Mouse (Mus musculus) CH12.LX (cell line): Measurements from ENCODE around the gene Zfp984. TPM values are rescaled to one million over a fixed set of nuclear protein-coding genes. Genes with fewer than 3 reads are reported as not detected.
"Not testable (repeated sequence)": the region's sequence is repeated elsewhere in the genome, so short reads cannot be mapped to it uniquely, and the experiment has no call there.

Experiments used
- DNase-seq: peaks from one replicate; pipeline ENCODE4 v3.0.0-alpha.2; 2013; ENCODE audit errors: extremely low read depth
- H3K27ac ChIP-seq: 2 replicates; pipeline ENCODE4 v1.5.1; 2012; ENCODE audit warnings: low read depth, mild to moderate bottlenecking, control low read depth, moderate library complexity; ENCODE audit not compliant: insufficient read depth
- H3K27me3 ChIP-seq: replicated peaks from 2 replicates; pipeline ENCODE3; 2012; ENCODE audit warnings: inconsistent platforms
- H3K36me3 ChIP-seq, 2 experiments: replicated peaks in 1 of 2; 2 replicates each; pipeline versions ENCODE3 to v1.6.1; 2012; ENCODE audit warnings: inconsistent platforms in 1 of 2, low read length in 1 of 2, mild to moderate bottlenecking in 1 of 2, mixed read lengths in 1 of 2, moderate library complexity in 1 of 2; ENCODE audit not compliant: control insufficient read depth in 1 of 2, insufficient read depth in 1 of 2
- H3K4me1 ChIP-seq, 2 experiments: 2 replicates each; pipeline ENCODE4 v1.6.1; 2012; ENCODE audit warnings: inconsistent platforms in 1 of 2, moderate library complexity in 1 of 2; ENCODE audit not compliant: insufficient read depth in 2 of 2, control insufficient read depth in 1 of 2
- H3K4me2 ChIP-seq: 2 replicates; pipeline ENCODE4 v1.6.1; 2012; ENCODE audit warnings: low read depth, mild to moderate bottlenecking, control low read depth; ENCODE audit not compliant: poor library complexity, insufficient read depth, severe bottlenecking
- H3K4me3 ChIP-seq, 3 experiments: fragments of 150-350 bp in 1 of 3; sonication (generic) in 1 of 3; replicated peaks in 1 of 3; 2 replicates each; pipeline versions ENCODE3 to v1.5.1; 2011 to 2012; ENCODE audit warnings: low read depth in 2 of 3, low read length in 2 of 3, mild to moderate bottlenecking in 2 of 3, moderate library complexity in 2 of 3, control low read depth in 1 of 3, improper control_type of control experiment in 1 of 3, inconsistent platforms in 1 of 3, mixed read lengths in 1 of 3; ENCODE audit not compliant: poor library complexity in 1 of 3
- H3K79me2 ChIP-seq: replicated peaks from 2 replicates; pipeline ENCODE4 v1.6.1; 2012; ENCODE audit warnings: mild to moderate bottlenecking, moderate library complexity; ENCODE audit not compliant: control insufficient read depth, poor library complexity, insufficient read depth, severe bottlenecking; ENCODE audit errors: extremely low read depth
- H3K9ac ChIP-seq: 2 replicates; pipeline ENCODE4 v1.6.1; 2012; ENCODE audit warnings: low read depth, mild to moderate bottlenecking, control low read depth, moderate library complexity; ENCODE audit not compliant: insufficient read depth
- H3K9me3 ChIP-seq: replicated peaks from 2 replicates; pipeline ENCODE3; 2012; ENCODE audit warnings: low read length, inconsistent platforms, mixed read lengths
- BHLHE40 ChIP-seq: IDR thresholded peaks from 2 replicates; pipeline ENCODE4 v1.6.1; 2011; ENCODE audit warnings: mild to moderate bottlenecking, low read depth, low read length, improper control_type of control experiment
- CTCF ChIP-seq, 2 experiments: IDR thresholded peaks in 1 of 2; conservative IDR thresholded peaks in 1 of 2; 2 replicates each; pipeline ENCODE4 v1.5.1; 2011 to 2012; ENCODE audit warnings: low read depth in 2 of 2, low read length in 2 of 2, improper control_type of control experiment in 1 of 2, inconsistent platforms in 1 of 2, mild to moderate bottlenecking in 1 of 2, moderate library complexity in 1 of 2
- E2F4 ChIP-seq: IDR thresholded peaks from 2 replicates; pipeline ENCODE4 v1.6.1; 2011; ENCODE audit warnings: low read depth, low read length, improper control_type of control experiment; ENCODE audit not compliant: insufficient replicate concordance
- ELF1 ChIP-seq: IDR thresholded peaks from 2 replicates; pipeline ENCODE4 v1.6.1; 2014; ENCODE audit warnings: low read depth, mild to moderate bottlenecking, inconsistent platforms, low read length, improper control_type of control experiment
- JUND ChIP-seq: conservative IDR thresholded peaks from 2 replicates; pipeline ENCODE4 v1.6.1; 2011; ENCODE audit warnings: low read depth, low read length, improper control_type of control experiment
- KAT2A ChIP-seq: IDR thresholded peaks from 2 replicates; pipeline ENCODE4 v1.6.1; 2012; ENCODE audit warnings: low read length, improper control_type of control experiment, inconsistent platforms; ENCODE audit not compliant: insufficient replicate concordance
- MAZ ChIP-seq: IDR thresholded peaks from 2 replicates; pipeline ENCODE4 v1.6.1; 2012; ENCODE audit warnings: low read depth, mild to moderate bottlenecking, inconsistent platforms, low read length, improper control_type of control experiment, moderate library complexity
- POLR2A ChIP-seq: IDR thresholded peaks from 2 replicates; pipeline ENCODE4 v1.6.1; 2011; ENCODE audit warnings: low read depth, mild to moderate bottlenecking, improper control_type of control experiment, low read length
- RAD21 ChIP-seq: IDR thresholded peaks from 2 replicates; pipeline ENCODE4 v1.6.1; 2011; ENCODE audit warnings: low read depth, mild to moderate bottlenecking, low read length, improper control_type of control experiment, moderate library complexity
- SMC3 ChIP-seq: IDR thresholded peaks from 2 replicates; pipeline ENCODE4 v1.6.1; 2011; ENCODE audit warnings: low read depth, low read length, improper control_type of control experiment
- TBP ChIP-seq: conservative IDR thresholded peaks from 2 replicates; pipeline ENCODE4 v1.6.1; 2011; ENCODE audit warnings: low read depth, low read length, improper control_type of control experiment
- UBTF ChIP-seq: IDR thresholded peaks from 2 replicates; pipeline ENCODE4 v1.6.1; 2012; ENCODE audit warnings: low read depth, mild to moderate bottlenecking, inconsistent platforms, low read length, improper control_type of control experiment, moderate library complexity
- ZMIZ1 ChIP-seq: IDR thresholded peaks from 2 replicates; pipeline ENCODE4 v1.6.1; 2012; ENCODE audit warnings: low read depth, mild to moderate bottlenecking, inconsistent platforms, low read length, improper control_type of control experiment
- ZNF384 ChIP-seq: IDR thresholded peaks from 2 replicates; pipeline ENCODE4 v1.6.1; 2012; ENCODE audit warnings: low read depth, low read length, improper control_type of control experiment, inconsistent platforms
- dilution Hi-C: fragments of 300-500 bp; cut with MboI; formaldehyde crosslinking; loops from 2 replicates; pipeline ENCODE4 v1.14.3; 2020; ENCODE audit warnings: low sequenced_read_pairs; ENCODE audit not compliant: extremely low pct_unique_long_range_greater_than_20kb, extremely low pct_ligation_motif_present
- in situ Hi-C: fragments of 300-500 bp; cut with MboI; formaldehyde crosslinking; loops from 3 replicates; pipeline ENCODE4 v1.14.3; 2019; ENCODE audit warnings: low sequenced_read_pairs, low pct_ligation_motif_present, low pct_unique_long_range_greater_than_20kb, mixed read lengths
- polyA plus RNA-seq: library from polyadenylated mRNA; unstranded; fragments of >175 nt; gene quantifications from 2 replicates; pipeline ENCODE4 v1.2.1, GENCODE M21; 2012; ENCODE audit warnings: low read depth; ENCODE audit not compliant: insufficient read length
- total RNA-seq, 2 experiments: library from RNA; depleted of rRNA; stranded (reverse); fragments of 300-350 nt in 1 of 2; fragments of >200 nt in 1 of 2; gene quantifications; 2 replicates each; pipeline ENCODE4 v1.2.3; 2012 to 2014

Gene Zfp984
- total and polyA plus RNA-seq, 3 experiments: 4.5 to 16.0 (median 6.8) TPM

DNA sequence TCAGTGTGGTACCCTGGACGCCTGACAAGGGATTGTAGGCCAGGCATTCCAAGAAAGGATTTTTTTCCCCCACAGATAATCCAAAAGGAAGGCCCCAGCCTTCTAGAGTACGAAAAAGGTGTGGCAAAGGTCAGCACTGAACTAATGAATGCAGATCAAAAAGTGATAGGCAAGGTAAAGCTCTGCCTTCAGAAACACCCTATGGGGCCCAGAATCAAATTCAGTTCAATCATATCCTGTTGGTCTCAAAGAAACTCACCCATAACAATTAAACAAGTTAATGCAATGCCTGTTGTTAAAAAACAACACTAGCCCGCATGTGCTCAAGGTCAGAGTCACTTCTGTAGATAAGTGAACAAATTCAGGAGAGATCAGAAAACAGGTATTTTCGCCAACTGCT lies 14.8 kb upstream of the Zfp984 start:
- no peaks in the 10 kb centered on the region for H3K79me2 ChIP-seq
- DNase-seq: no peak
- peaks cover 23% of the 10 kb centered on the region for H3K9me3 ChIP-seq
- no peak overlapping the region for H3K9ac ChIP-seq
- peaks cover 7 to 41% of the 10 kb centered on the region in 2 experiments for H3K36me3 ChIP-seq
- no peak for TF ChIP-seq MAZ
- TF ChIP-seq ZNF384: no peak
- TF ChIP-seq POLR2A: no peak
- no peak for TF ChIP-seq JUND
- no peak for TF ChIP-seq BHLHE40
- TF ChIP-seq, all 38 proteins: peak for 0
- dilution Hi-C loops (no loop called here), in situ Hi-C loops (no loop called here)
- no peak overlapping the region for H3K4me2 ChIP-seq
- no peak overlapping the region for H3K27ac ChIP-seq
- H3K27me3 ChIP-seq: no peaks in the 10 kb centered on the region
- H3K4me1 ChIP-seq: no peaks in the 10 kb centered on the region
- no peak overlapping the region for H3K4me3 ChIP-seq

DNA sequence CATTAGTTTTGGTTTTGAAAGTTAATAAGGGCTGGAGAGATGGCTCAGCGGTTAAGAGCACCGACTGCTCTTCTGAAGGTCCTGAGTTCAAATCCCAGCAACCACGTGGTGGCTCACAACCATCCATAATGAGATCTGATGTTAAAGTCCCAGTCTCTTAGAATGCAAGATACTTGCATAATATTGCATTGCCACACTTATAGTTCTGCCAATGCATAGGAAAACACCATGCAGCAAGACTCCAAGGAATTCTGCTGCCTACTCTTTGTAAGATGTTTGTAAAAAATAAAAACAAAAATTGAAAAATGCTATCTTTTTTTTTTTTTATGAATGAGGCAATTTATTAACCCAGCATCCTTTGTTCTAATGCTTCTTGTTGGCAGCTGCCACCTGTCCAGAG lies 11.8 kb upstream of the Zfp984 start:
- H3K4me3 ChIP-seq, H3K79me2 ChIP-seq, DNase-seq, H3K9ac ChIP-seq, H3K27me3 ChIP-seq, H3K27ac ChIP-seq, dilution Hi-C loops, H3K4me1 ChIP-seq, in situ Hi-C loops, H3K4me2 ChIP-seq: not testable (repeated sequence)
- Histone ChIP-seq H3K36me3 (peaks cover 4 to 17% of the 10 kb centered on the region in 2 experiments), H3K9me3 (peaks cover 15% of the 10 kb centered on the region)

DNA sequence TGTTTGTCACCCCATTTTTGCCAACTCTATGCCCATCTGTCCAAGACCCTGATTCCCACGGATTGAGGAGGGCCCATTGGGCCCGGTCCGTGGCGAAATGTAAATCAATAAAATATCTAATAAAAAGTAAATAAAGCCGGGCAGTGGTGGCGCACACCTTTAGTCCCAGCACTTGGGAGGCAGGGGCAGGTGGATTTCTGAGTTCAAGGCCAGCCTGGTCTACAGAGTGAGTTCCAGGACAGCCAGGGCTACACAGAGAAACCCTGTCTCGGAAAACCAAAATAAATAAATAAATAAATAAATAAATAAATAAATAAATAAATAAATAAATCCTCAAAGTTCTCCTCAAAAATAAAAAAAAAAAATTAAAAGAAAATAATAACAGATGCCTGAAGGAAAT lies 10.1 kb upstream of the Zfp984 start:
- H3K9me3 ChIP-seq, H3K79me2 ChIP-seq, dilution Hi-C loops, H3K9ac ChIP-seq, H3K27me3 ChIP-seq, H3K36me3 ChIP-seq, H3K4me3 ChIP-seq, H3K4me1 ChIP-seq, H3K4me2 ChIP-seq, DNase-seq, in situ Hi-C loops, H3K27ac ChIP-seq: not testable (repeated sequence)

DNA sequence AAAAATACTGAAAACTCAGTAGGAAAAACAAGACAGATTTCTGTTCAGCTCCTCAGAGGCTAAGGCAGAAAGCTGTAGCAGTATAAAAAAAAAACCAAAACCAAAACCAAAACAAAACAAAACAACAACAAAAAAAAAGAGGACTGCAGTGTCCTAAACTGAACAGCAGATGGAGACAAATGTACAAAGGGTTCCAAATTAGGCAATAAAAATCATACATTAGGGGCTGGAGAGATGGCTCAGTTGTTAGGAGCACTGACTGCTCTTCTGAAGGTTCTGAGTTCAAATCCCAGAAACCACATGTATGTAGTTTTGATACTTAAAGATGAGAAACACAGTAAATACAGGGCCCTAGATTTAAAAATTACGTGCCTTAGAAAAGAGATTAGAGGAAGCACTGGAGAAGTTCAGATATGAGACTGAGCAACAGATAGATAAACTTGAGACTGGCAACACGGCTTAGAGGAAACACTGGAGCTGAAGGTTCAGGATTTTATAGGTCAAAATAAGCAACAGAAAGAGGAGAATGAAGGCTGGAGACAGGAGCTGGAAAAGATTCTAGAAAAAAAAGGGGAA lies 5.1 kb upstream of the Zfp984 start:
- Histone ChIP-seq H3K9ac (no peak overlapping the region), H3K79me2 (no peaks in the 10 kb centered on the region), H3K36me3 (no peaks in the 10 kb centered on the region), H3K9me3 (peaks cover 3% of the 10 kb centered on the region), H3K27me3 (no peaks in the 10 kb centered on the region), H3K4me2 (no peak overlapping the region), H3K4me1 (peaks cover 0 to 5% of the 10 kb centered on the region in 2 experiments; a peak in 2 of 4 replicates), H3K27ac (no peak overlapping the region), H3K4me3 (no peak overlapping the region)
- in situ Hi-C loops (no loop called here), dilution Hi-C loops (no loop called here)
- TF ChIP-seq ELF1: peak; percentile 59; the same call in 1 of the 2 replicates
- TF ChIP-seq UBTF: no peak
- no peak for TF ChIP-seq E2F4
- peak; percentile 92 for TF ChIP-seq ZNF384
- peak; percentile 45 for TF ChIP-seq SMC3
- peak in 1 of 2 experiments; percentile 64; a peak in 2 of 4 replicates for TF ChIP-seq CTCF (conservative IDR thresholded peaks at IDR 0.05 in 1 of 2, IDR thresholded peaks at IDR 0.05 in 1 of 2; ENCODE audit: low read depth in 2 of 2, low read length in 2 of 2)
- no peak for TF ChIP-seq ZMIZ1
- TF ChIP-seq KAT2A: no peak
- peak; percentile 96 for TF ChIP-seq TBP
- peak; percentile 57 for TF ChIP-seq RAD21
- DNase-seq: peak; percentile 56
